Mouse (Mus musculus) cerebellum, adult 2 months (tissue): ENCODE measurements around the gene Ruvbl2. TPM values are rescaled to one million over a fixed set of nuclear protein-coding genes. Genes with fewer than 3 reads are reported as not detected.

Experiments used
- DNase-seq, 2 experiments: peaks; one replicate each; pipeline ENCODE4 v3.0.0; 2021
- H3K27ac ChIP-seq: fragments of 200-500 bp; 2 replicates; pipeline ENCODE4 v1.5.1; 2012; ENCODE audit warnings: low read length, control low read depth, inconsistent platforms; ENCODE audit not compliant: insufficient read depth
- H3K27me3 ChIP-seq: fragments of 200-500 bp; 2 replicates; pipeline ENCODE4 v1.6.1; 2012; ENCODE audit warnings: inconsistent platforms, mild to moderate bottlenecking, low read length, moderate library complexity; ENCODE audit not compliant: control insufficient read depth, insufficient read depth
- H3K4me1 ChIP-seq: fragments of 200-500 bp; 2 replicates; pipeline ENCODE4 v1.6.1; 2011; ENCODE audit warnings: low read length; ENCODE audit not compliant: control insufficient read depth, insufficient read depth
- H3K4me3 ChIP-seq: fragments of 200-500 bp; replicated peaks from 2 replicates; pipeline ENCODE3; 2011; ENCODE audit warnings: mild to moderate bottlenecking, low read depth, low read length, control low read depth; ENCODE audit not compliant: insufficient read depth
- CTCF ChIP-seq: fragments of 200-500 bp; IDR thresholded peaks from 2 replicates; pipeline ENCODE4 v1.5.1; 2011; ENCODE audit warnings: low read depth, mild to moderate bottlenecking, control low read depth, low read length, moderate library complexity, borderline replicate concordance; ENCODE audit not compliant: insufficient read depth
- POLR2A ChIP-seq: fragments of 200-500 bp; IDR thresholded peaks from 2 replicates; pipeline ENCODE4 v1.6.1; 2011; ENCODE audit warnings: low read length, control low read depth, borderline replicate concordance; ENCODE audit not compliant: insufficient read depth
- WGBS: fragments of 180-500 bp; shearing (Covaris S2); methylation state at CpG from one replicate; pipeline ENCODE4 v1.1.7; 2018; 5-methylcytosine and 5-hydroxymethylcytosine counted together
- polyA plus RNA-seq: library from polyadenylated mRNA; depleted of rRNA; stranded (reverse); fragments of >200 nt; gene quantifications from 2 replicates; pipeline ENCODE4 v1.2.3, GENCODE M21; 2012

Ruvbl2 gene
- polyA plus RNA-seq, 1 experiment: 56.8 TPM

- Histone ChIP-seq H3K27me3 (no peaks in the 10 kb centered on the region), H3K4me1 (peaks cover 11% of the 10 kb centered on the region), H3K4me3 (peak overlapping the region; percentile 96), H3K27ac (peak overlapping the region; percentile 71)
- DNase-seq: peak; percentile 81 to 86
- no peak for TF ChIP-seq CTCF
- no peak for TF ChIP-seq POLR2A
- WGBS: under 1% methylated on average over 43 of the region's 43 CpGs
Observed at GRCm38 (mm10) chr7:45458748-45459563, 21.1 kb upstream of the Ruvbl2 start.

- Histone ChIP-seq H3K27ac (no peak overlapping the region), H3K4me3 (peak overlapping the region; percentile 15), H3K27me3 (no peaks in the 10 kb centered on the region), H3K4me1 (peaks cover 11% of the 10 kb centered on the region)
- DNase-seq: no peak
- TF ChIP-seq CTCF (no peak), POLR2A (no peak)
- 38% methylated on average over 10 of the region's 10 CpGs for WGBS
Observed at GRCm38 (mm10) chr7:45457204-45458060, 19.5 kb upstream of the Ruvbl2 start.

- Histone ChIP-seq H3K27me3 (no peaks in the 10 kb centered on the region), H3K4me3 (no peak overlapping the region), H3K4me1 (peaks cover 11% of the 10 kb centered on the region), H3K27ac (no peak overlapping the region)
- 49% methylated on average over 9 of the region's 9 CpGs for WGBS
- no peak for DNase-seq
- no peak for TF ChIP-seq POLR2A
- TF ChIP-seq CTCF: no peak
Observed at GRCm38 (mm10) chr7:45456721-45457203, 18.9 kb upstream of the Ruvbl2 start.

- H3K4me1 ChIP-seq: peaks cover 11% of the 10 kb centered on the region
- H3K27me3 ChIP-seq: no peaks in the 10 kb centered on the region
- no peak for DNase-seq
- TF ChIP-seq POLR2A (no peak), CTCF (no peak)
- no peak overlapping the region for H3K27ac ChIP-seq
- no peak overlapping the region for H3K4me3 ChIP-seq
- WGBS: 75% methylated on average over 13 of the region's 13 CpGs
Observed at GRCm38 (mm10) chr7:45455932-45456696, 18.2 kb upstream of the Ruvbl2 start.

GRCm38 (mm10) chr7:45454971-45455370 is 17.1 kb upstream of the Ruvbl2 start:
- Histone ChIP-seq H3K4me1 (peaks cover 7% of the 10 kb centered on the region), H3K4me3 (no peak overlapping the region), H3K27me3 (no peaks in the 10 kb centered on the region), H3K27ac (no peak overlapping the region)
- TF ChIP-seq CTCF: no peak
- no peak for TF ChIP-seq POLR2A
- no peak for DNase-seq
- 85% methylated on average over 15 of the region's 15 CpGs for WGBS

GRCm38 (mm10) chr7:45451344-45451982 is 13.6 kb upstream of the Ruvbl2 start:
- TF ChIP-seq POLR2A (no peak), CTCF (peak; percentile 84)
- 49% methylated on average over 23 of the region's 23 CpGs for WGBS

GRCm38 (mm10) chr7:45449974-45450373 is 12.1 kb upstream of the Ruvbl2 start:
- Histone ChIP-seq H3K4me3 (no peak overlapping the region), H3K4me1 (no peaks in the 10 kb centered on the region), H3K27me3 (no peaks in the 10 kb centered on the region), H3K27ac (no peak overlapping the region)
- TF ChIP-seq CTCF (no peak), POLR2A (no peak)
- 89% methylated on average over 1 of the region's 1 CpGs for WGBS
- no peak for DNase-seq

More at GRCm38 (mm10) chr7:45451344-45451982, 13.6 kb upstream of the Ruvbl2 start:
- no peak overlapping the region for H3K27ac ChIP-seq
- no peaks in the 10 kb centered on the region for H3K4me1 ChIP-seq
- DNase-seq: peak; percentile 80 to 87
- peak overlapping the region; percentile 55 for H3K4me3 ChIP-seq
- H3K27me3 ChIP-seq: no peaks in the 10 kb centered on the region
